Mouse (Mus musculus) limb, embryonic 11.5 days (tissue): ENCODE results near the gene Ppfibp1. TPM values are rescaled to one million over a fixed set of nuclear protein-coding genes. Genes with fewer than 3 reads are reported as not detected.
"Not testable (repeated sequence)": the region's sequence is repeated elsewhere in the genome, so short reads cannot be mapped to it uniquely, and the experiment has no call there.

ENCODE experiments used
- ATAC-seq: fragments of 200-750 bp; cut with Nextera tagmentation; 2 replicates; pipeline ENCODE4 v1.8.0; 2017; ENCODE audit warnings: low read depth; ENCODE audit not compliant: insufficient number of reproducible peaks, low FRiP score, low TSS enrichment
- DNase-seq: peaks from one replicate; pipeline ENCODE4 v3.0.0-alpha.2; 2015; ENCODE audit warnings: low spot score
- H3K27ac ChIP-seq: fragments of 300-500 bp; sonication (generic); replicated peaks from 2 replicates; pipeline ENCODE4 v1.5.1; 2014; ENCODE audit warnings: low read depth, mild to moderate bottlenecking, low read length
- H3K27me3 ChIP-seq: fragments of 300-500 bp; sonication (generic); 2 replicates; pipeline ENCODE4 v1.6.1; 2014; ENCODE audit warnings: mild to moderate bottlenecking, low read length, mixed read lengths; ENCODE audit not compliant: control insufficient read depth, insufficient read depth
- H3K36me3 ChIP-seq: fragments of 300-500 bp; sonication (generic); 2 replicates; pipeline ENCODE4 v1.6.1; 2014; ENCODE audit warnings: mild to moderate bottlenecking, low read length, moderate library complexity, mixed read lengths; ENCODE audit not compliant: control insufficient read depth, insufficient read depth
- H3K4me1 ChIP-seq: fragments of 300-500 bp; sonication (generic); 2 replicates; pipeline ENCODE4 v1.6.1; 2014; ENCODE audit warnings: low read length, mixed read lengths; ENCODE audit not compliant: control insufficient read depth, insufficient read depth
- H3K4me2 ChIP-seq: fragments of 300-500 bp; sonication (generic); 2 replicates; pipeline ENCODE4 v1.6.1; 2014; ENCODE audit warnings: low read depth, mild to moderate bottlenecking, moderate library complexity; ENCODE audit not compliant: severe bottlenecking
- H3K4me3 ChIP-seq: fragments of 300-500 bp; sonication (generic); 2 replicates; pipeline ENCODE4 v1.5.1; 2014; ENCODE audit warnings: low read depth, low read length
- H3K9ac ChIP-seq: fragments of 300-500 bp; sonication (generic); 2 replicates; pipeline ENCODE4 v1.6.1; 2014; ENCODE audit warnings: mild to moderate bottlenecking, low read length
- H3K9me3 ChIP-seq: fragments of 300-500 bp; sonication (generic); 2 replicates; pipeline ENCODE4 v1.6.1; 2016; ENCODE audit warnings: low read length; ENCODE audit not compliant: control insufficient read depth
- WGBS: fragments of 180-500 bp; shearing (Covaris S2); extraction: QIAGEN DNeasy Blood & Tissue Kit; methylation state at CpG from one replicate; pipeline ENCODE4 v1.1.7; 2014; 5-methylcytosine and 5-hydroxymethylcytosine counted together
- polyA plus RNA-seq: library from polyadenylated mRNA; unstranded; fragments of >200 nt; fragmentation: Nextera tagmentation; extraction: Ambion mirVana; gene quantifications from 2 replicates; pipeline ENCODE4 v1.2.1, GENCODE M21; 2014

Gene Ppfibp1
- polyA plus RNA-seq, 1 experiment from 2014 or later: 44.4 TPM

DNA sequence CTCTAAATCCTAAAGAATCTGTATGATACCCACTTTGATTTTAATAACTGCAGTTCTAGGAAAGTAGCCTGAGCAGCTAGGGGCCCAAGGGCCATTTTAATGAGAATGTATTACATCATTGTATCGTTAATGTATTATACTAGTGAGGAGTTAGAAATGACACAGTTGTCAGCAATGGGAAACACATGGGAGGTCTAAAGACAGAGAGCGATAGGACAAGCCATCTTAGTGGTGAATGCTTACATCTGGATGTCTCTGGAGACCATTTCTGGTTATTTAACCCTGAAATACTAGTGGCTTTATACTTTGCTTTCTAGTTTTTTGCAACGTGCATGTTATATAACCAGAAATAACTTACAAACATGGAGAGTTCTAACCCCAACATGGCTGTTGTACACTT, 36.4 kb upstream of the Ppfibp1 start:
- Histone ChIP-seq H3K27me3 (no peaks in the 10 kb centered on the region), H3K9ac (no peak overlapping the region), H3K36me3 (no peaks in the 10 kb centered on the region), H3K4me1 (no peaks in the 10 kb centered on the region), H3K27ac (no peak overlapping the region), H3K4me2 (no peak overlapping the region), H3K4me3 (no peak overlapping the region), H3K9me3 (no peaks in the 10 kb centered on the region; the same call in 1 of the 2 replicates)
- DNase-seq (no peak), ATAC-seq (no peak)
- WGBS: 82% methylated on average over 3 of the region's 3 CpGs

DNA sequence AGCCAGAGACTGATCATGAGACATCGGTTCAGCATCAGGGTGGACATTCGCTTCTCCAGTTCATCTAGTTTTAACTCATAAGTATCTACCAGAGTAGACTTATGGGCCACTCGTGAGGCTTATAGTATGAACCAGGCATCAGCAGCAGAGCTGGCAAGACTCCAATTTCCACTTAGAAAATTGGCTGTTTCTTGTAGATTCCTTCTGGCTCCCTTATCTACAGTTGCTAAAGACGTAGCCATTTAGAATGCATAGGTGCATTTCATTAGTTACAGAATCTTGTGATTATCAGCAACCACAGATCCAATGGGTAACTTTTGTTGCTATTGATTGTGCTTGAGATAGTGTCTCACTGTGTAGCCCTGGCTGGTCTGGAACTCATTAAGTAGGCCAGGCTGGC, 35.5 kb upstream of the Ppfibp1 start:
- ATAC-seq (no peak), DNase-seq (no peak)
- no peaks in the 10 kb centered on the region for H3K4me1 ChIP-seq
- no peak overlapping the region for H3K9ac ChIP-seq
- 79% methylated on average over 4 of the region's 4 CpGs for WGBS
- no peaks in the 10 kb centered on the region for H3K27me3 ChIP-seq
- H3K27ac ChIP-seq: no peak overlapping the region
- no peaks in the 10 kb centered on the region; the same call in 1 of the 2 replicates for H3K9me3 ChIP-seq
- H3K4me3 ChIP-seq: no peak overlapping the region
- H3K4me2 ChIP-seq: no peak overlapping the region
- H3K36me3 ChIP-seq: no peaks in the 10 kb centered on the region

DNA sequence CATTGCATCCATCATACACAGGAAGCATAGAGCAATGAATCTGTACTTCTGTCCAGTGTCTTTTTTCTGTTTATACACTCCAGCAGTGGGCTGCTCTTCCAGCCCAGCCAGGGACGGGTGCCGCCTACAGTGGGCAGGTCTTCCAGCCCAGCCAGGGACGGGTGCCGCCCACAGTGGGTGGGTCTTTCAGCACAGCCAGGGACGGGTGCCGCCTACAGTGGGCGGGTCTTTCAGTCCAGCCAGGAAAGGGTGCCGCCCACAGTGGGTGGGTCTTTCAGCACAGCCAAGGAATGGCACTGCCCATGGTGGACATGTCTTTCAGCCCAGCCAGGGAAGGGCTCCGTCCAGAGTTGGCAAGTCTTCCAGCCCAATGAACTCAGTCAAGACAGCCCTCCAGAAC, 33.1 kb upstream of the Ppfibp1 start:
- Histone ChIP-seq H3K4me3 (no peak overlapping the region), H3K4me1 (no peaks in the 10 kb centered on the region), H3K27me3 (no peaks in the 10 kb centered on the region), H3K27ac (no peak overlapping the region), H3K9me3 (no peaks in the 10 kb centered on the region; the same call in 1 of the 2 replicates), H3K36me3 (no peaks in the 10 kb centered on the region), H3K4me2 (no peak overlapping the region), H3K9ac (no peak overlapping the region)
- DNase-seq (no peak), ATAC-seq (no peak)
- WGBS: 94% methylated on average over 9 of the region's 9 CpGs

DNA sequence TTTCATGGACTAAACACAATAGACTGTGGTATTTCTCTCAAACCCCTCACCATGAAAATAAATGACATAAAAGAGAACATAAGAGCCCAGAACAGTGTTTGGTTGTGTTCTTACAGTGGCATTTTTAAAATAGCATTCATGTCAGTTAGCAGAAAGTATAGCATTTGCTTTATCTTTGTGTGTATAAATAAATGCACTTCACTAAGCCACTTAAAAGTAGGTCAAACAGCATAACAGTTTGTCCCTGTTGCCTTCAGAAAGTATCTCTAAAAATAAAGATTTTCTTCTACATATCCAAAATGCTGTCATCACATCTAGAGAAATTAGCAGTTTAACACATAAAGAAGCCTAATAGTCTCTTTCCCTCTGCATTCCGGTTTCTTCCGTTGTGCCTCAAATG, 30.9 kb upstream of the Ppfibp1 start:
- Histone ChIP-seq H3K9me3 (no peaks in the 10 kb centered on the region; the same call in 1 of the 2 replicates), H3K4me1 (no peaks in the 10 kb centered on the region), H3K27me3 (no peaks in the 10 kb centered on the region), H3K9ac (no peak overlapping the region), H3K4me3 (no peak overlapping the region), H3K4me2 (no peak overlapping the region), H3K27ac (no peak overlapping the region), H3K36me3 (no peaks in the 10 kb centered on the region)
- ATAC-seq (no peak), DNase-seq (no peak)
- 95% methylated on average over 2 of the region's 2 CpGs for WGBS

DNA sequence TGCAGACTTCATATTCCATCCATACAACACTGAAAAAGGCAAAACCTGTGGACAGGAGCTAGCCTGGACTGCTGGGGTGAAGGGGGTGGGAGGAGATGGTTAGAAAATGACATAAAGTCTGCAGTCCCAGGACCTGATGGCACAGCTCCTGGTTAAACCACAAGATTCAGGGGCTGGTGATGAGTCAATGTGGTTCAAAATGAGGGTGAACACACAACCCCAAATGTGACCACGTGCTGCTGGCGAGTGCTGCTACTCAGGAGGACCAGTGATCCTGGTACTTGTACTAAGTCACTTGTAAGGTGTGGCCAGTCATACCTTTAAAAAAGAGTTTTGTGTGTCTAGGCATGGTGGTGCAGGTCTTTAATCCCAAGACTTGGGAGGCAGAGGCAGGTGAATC, 25.1 kb upstream of the Ppfibp1 start:
- Histone ChIP-seq H3K27ac (no peak overlapping the region), H3K36me3 (no peaks in the 10 kb centered on the region), H3K4me1 (no peaks in the 10 kb centered on the region), H3K4me3 (no peak overlapping the region), H3K9ac (no peak overlapping the region), H3K9me3 (no peaks in the 10 kb centered on the region), H3K4me2 (no peak overlapping the region), H3K27me3 (no peaks in the 10 kb centered on the region)
- ATAC-seq: no peak
- 78% methylated on average over 2 of the region's 2 CpGs for WGBS
- DNase-seq: no peak

DNA sequence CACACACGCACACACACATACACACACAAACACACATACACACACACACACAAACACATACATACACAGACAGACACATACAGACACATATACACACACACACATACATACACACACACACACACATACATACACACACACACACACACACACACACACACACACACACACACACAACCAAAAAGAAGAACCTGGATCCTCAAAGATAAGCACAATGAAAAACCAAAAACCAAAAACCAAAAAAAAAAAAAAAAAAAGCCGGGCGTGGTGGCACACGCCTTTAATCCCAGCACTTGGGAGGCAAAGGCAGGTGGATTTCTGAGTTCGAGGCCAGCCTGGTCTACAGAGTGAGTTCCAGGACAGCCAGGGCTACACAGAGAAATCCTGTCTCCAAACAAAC, 23.9 kb upstream of the Ppfibp1 start:
- ATAC-seq, H3K9ac ChIP-seq, DNase-seq, H3K4me3 ChIP-seq, H3K9me3 ChIP-seq, H3K36me3 ChIP-seq, H3K4me1 ChIP-seq, H3K27me3 ChIP-seq, H3K4me2 ChIP-seq, H3K27ac ChIP-seq: not testable (repeated sequence)
- 98% methylated on average over 4 of the region's 5 CpGs for WGBS

DNA sequence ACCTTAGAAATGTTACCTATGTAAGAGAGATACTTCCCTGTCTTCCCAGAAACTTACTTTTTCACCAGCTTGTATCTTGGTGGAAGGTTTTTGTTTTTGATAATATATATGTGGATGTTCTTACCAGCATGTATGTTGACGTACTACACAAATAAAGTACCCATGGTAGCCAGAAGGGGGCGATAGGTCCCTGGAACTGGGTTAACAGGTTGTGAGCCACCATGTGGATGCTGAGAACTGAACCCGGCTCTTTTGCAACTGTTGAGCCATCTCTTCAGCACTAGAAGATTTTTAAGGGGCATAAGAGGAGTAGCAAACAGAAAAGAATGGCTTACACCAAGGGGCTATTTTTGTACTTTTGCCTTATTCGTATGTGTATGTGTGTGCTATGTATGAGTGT, 22.6 kb upstream of the Ppfibp1 start:
- H3K4me2 ChIP-seq: no peak overlapping the region
- WGBS: 81% methylated on average over 4 of the region's 4 CpGs
- no peak overlapping the region for H3K9ac ChIP-seq
- no peaks in the 10 kb centered on the region for H3K27me3 ChIP-seq
- H3K4me1 ChIP-seq: no peaks in the 10 kb centered on the region
- H3K27ac ChIP-seq: no peak overlapping the region
- H3K4me3 ChIP-seq: no peak overlapping the region
- H3K9me3 ChIP-seq: no peaks in the 10 kb centered on the region
- no peak for ATAC-seq
- no peaks in the 10 kb centered on the region for H3K36me3 ChIP-seq
- DNase-seq: no peak

DNA sequence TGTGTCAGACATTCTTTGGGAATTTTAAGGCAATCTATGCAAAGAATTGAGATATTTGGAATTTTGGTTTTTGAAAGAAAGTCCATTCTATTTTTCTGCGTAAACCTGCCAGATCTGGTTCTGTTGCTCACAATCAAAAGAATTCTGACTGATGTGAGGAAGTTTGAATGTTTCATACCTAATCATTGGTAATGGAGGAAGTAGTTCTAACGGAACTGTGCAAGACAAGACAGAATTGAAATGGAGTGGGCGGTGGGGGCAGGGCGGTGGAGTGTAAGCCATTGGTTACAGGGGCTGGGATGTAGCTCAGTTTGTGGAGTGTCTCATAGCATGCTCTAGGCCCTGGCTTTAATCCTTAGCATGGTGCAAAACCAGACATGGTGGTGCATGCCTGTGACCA, 16.3 kb upstream of the Ppfibp1 start:
- H3K9me3 ChIP-seq: no peaks in the 10 kb centered on the region
- 92% methylated on average over 4 of the region's 4 CpGs for WGBS
- H3K4me3 ChIP-seq: no peak overlapping the region
- H3K4me2 ChIP-seq: no peak overlapping the region
- no peak for ATAC-seq
- no peaks in the 10 kb centered on the region for H3K27me3 ChIP-seq
- H3K27ac ChIP-seq: no peak overlapping the region
- DNase-seq: no peak
- no peaks in the 10 kb centered on the region for H3K4me1 ChIP-seq
- H3K9ac ChIP-seq: no peak overlapping the region
- no peaks in the 10 kb centered on the region for H3K36me3 ChIP-seq

DNA sequence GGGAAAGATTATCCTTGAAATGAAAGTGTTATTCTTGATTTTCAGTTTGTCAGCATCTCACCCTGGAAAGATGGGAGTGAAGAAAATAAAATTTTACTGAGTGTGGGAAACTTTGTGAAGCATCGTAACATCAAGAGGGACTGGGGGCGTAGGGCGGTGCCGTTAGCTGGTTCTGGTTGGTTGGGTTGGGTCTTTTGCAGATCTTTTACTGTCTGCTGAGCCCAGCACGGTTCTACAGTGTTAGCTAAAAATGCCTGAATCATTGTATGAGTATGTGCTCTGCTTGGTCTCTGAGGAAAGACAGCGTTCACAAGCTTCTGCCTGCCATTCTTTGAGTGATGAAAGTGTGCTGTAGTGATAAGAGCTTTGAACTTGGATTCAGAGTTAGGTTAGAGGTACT, 13.9 kb upstream of the Ppfibp1 start:
- 87% methylated on average over 6 of the region's 6 CpGs for WGBS

More for the DNA sequence above, 13.9 kb upstream of the Ppfibp1 start:
- Histone ChIP-seq H3K4me3 (no peak overlapping the region), H3K36me3 (no peaks in the 10 kb centered on the region), H3K27ac (no peak overlapping the region), H3K4me1 (no peaks in the 10 kb centered on the region), H3K27me3 (no peaks in the 10 kb centered on the region), H3K9me3 (no peaks in the 10 kb centered on the region), H3K4me2 (no peak overlapping the region), H3K9ac (no peak overlapping the region)
- DNase-seq (no peak), ATAC-seq (no peak)
